Mouse (Mus musculus) lung, postnatal 0 days (tissue): ENCODE measurements at regions not wholly inside any gene's neighbourhood (a gene's known extent, or its start where the extent isn't known, plus 50 kb on each side); places are given as distances from the start of the nearest gene placed in this dataset.
A peak's percentile ranks its signal among the peaks of the same experiment; 100 is the strongest.

Source experiments
- ATAC-seq: fragments of 200-750 bp; cut with Nextera tagmentation; 2 replicates; pipeline ENCODE4 v1.8.0; 2017; ENCODE audit warnings: moderate library complexity
- DNase-seq: peaks from one replicate; pipeline ENCODE4 v3.0.0-alpha.2; 2016; ENCODE audit warnings: low spot score
- H3K27ac ChIP-seq: fragments of 300-500 bp; sonication (generic); 2 replicates; pipeline ENCODE4 v1.5.1; 2014; ENCODE audit warnings: antibody characterized with exemption, mild to moderate bottlenecking, low read length, mixed read lengths
- H3K27me3 ChIP-seq: fragments of 300-500 bp; sonication (generic); replicated peaks from 2 replicates; pipeline ENCODE4 v1.6.1; 2014; ENCODE audit warnings: low read length, mixed read lengths; ENCODE audit not compliant: insufficient read depth
- H3K36me3 ChIP-seq: fragments of 300-500 bp; sonication (generic); 2 replicates; pipeline ENCODE4 v1.6.1; 2014; ENCODE audit warnings: low read length, mixed read lengths; ENCODE audit not compliant: insufficient read depth
- H3K4me1 ChIP-seq: fragments of 300-500 bp; sonication (generic); 2 replicates; pipeline ENCODE4 v1.6.1; 2014; ENCODE audit warnings: antibody characterized with exemption, low read depth, low read length, mixed read lengths; ENCODE audit not compliant: insufficient read depth
- H3K4me2 ChIP-seq: fragments of 300-500 bp; sonication (generic); replicated peaks from 2 replicates; pipeline ENCODE4 v1.6.1; 2014; ENCODE audit warnings: low read depth, mild to moderate bottlenecking, low read length, moderate library complexity, mixed read lengths
- H3K4me3 ChIP-seq: fragments of 300-500 bp; sonication (generic); 2 replicates; pipeline ENCODE4 v1.5.1; 2014; ENCODE audit warnings: low read depth, low read length
- H3K9ac ChIP-seq: fragments of 300-500 bp; sonication (generic); replicated peaks from 2 replicates; pipeline ENCODE4 v1.6.1; 2014; ENCODE audit warnings: low read depth, mild to moderate bottlenecking
- H3K9me3 ChIP-seq: fragments of 300-500 bp; sonication (generic); 2 replicates; pipeline ENCODE4 v1.6.1; 2016; ENCODE audit warnings: low read length, mixed read lengths
- CTCF ChIP-seq: IDR thresholded peaks from 2 replicates; pipeline ENCODE4 v1.5.1; 2016; ENCODE audit warnings: antibody characterized with exemption, mild to moderate bottlenecking
- EP300 ChIP-seq: IDR thresholded peaks from 2 replicates; pipeline ENCODE4 v1.6.1; 2016; ENCODE audit warnings: antibody characterized with exemption, mild to moderate bottlenecking, control low read depth
- WGBS: fragments of 180-500 bp; shearing (Covaris S2); extraction: QIAGEN DNeasy Blood & Tissue Kit; methylation state at CpG from one replicate; pipeline ENCODE4 v1.1.7; 2014; 5-methylcytosine and 5-hydroxymethylcytosine counted together

GRCm38 (mm10) chr6:140897111-140897510, 168.0 kb downstream of the Gm11077 start:
- H3K9me3 ChIP-seq = no peaks in the 10 kb centered on the region
- no peak overlapping the region for H3K27ac ChIP-seq
- no peaks in the 10 kb centered on the region for H3K36me3 ChIP-seq
- H3K9ac ChIP-seq = no peak overlapping the region
- TF ChIP-seq CTCF (no peak; the same call in 1 of the 2 replicates), EP300 (no peak)
- no peak overlapping the region for H3K4me2 ChIP-seq
- no peak overlapping the region for H3K4me3 ChIP-seq
- peak; percentile 46 for ATAC-seq
- 38% methylated on average over 8 of the region's 8 CpGs for whole genome bisulfite sequencing
- peak; percentile 39 for DNase-seq
- no peaks in the 10 kb centered on the region for H3K27me3 ChIP-seq
- no peaks in the 10 kb centered on the region for H3K4me1 ChIP-seq

DNA sequence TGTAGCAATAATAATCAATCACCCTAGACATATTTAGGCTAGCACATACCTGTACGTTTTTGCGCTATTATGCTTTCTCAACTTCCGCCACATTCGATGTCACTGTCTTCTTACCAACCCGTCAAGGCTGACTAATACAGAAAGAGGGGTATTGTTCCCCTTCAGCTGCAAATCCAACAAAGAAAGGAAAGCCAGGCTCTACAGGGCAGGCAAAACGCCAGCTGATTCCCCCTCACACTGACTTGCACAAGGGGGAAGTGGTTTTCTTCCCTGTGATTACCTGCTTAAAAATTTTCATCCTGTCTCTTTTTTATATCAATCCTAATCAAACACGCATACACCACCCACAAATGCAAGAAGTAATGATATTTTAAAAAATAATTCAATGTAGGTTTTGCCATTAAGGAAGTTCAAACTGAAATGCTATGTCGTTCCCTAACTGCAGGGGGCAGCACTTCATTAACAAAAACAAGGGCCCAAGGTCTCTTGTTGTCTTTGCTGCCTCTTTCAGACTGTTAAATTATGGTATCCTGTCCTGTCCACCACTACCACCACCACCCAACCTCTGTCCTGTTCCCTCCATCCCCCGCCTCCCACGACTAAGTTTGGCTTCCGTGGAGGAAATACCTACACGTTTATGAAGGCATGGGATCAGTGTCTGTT, 195.4 kb downstream of the Gm11077 start:
- no peak overlapping the region for H3K4me2 ChIP-seq
- ATAC-seq (peak; percentile 30; the same call in 1 of the 2 replicates), DNase-seq (peak; percentile 77)
- 45% methylated on average over 12 of the region's 12 CpGs for WGBS
- 0 out of 2 replicates have a peak, but pooled peaks have one; percentile 12 for TF ChIP-seq EP300
- TF ChIP-seq CTCF = peak; percentile 78
- no peaks in the 10 kb centered on the region for H3K36me3 ChIP-seq
- H3K4me3 ChIP-seq = no peak overlapping the region
- H3K4me1 ChIP-seq = no peaks in the 10 kb centered on the region
- no peak overlapping the region for H3K27ac ChIP-seq
- no peaks in the 10 kb centered on the region for H3K9me3 ChIP-seq
- H3K9ac ChIP-seq = no peak overlapping the region
- H3K27me3 ChIP-seq = no peaks in the 10 kb centered on the region

- WGBS = 75% methylated on average over 3 of the region's 3 CpGs
- Histone ChIP-seq H3K27me3 (no peaks in the 10 kb centered on the region), H3K27ac (no peak overlapping the region), H3K4me2 (no peak overlapping the region), H3K9ac (no peak overlapping the region), H3K4me1 (no peaks in the 10 kb centered on the region), H3K36me3 (no peaks in the 10 kb centered on the region), H3K4me3 (no peak overlapping the region), H3K9me3 (no peaks in the 10 kb centered on the region)
- no peak for ATAC-seq
- DNase-seq = no peak
- TF ChIP-seq CTCF (no peak), EP300 (no peak)
These were observed 198.5 kb downstream of the Gm11077 start for GRCm38 (mm10) chr6:140927616-140928015.

GRCm38 (mm10) chr6:140934286-140934685, 205.2 kb downstream of the Gm11077 start:
- H3K9ac ChIP-seq = no peak overlapping the region
- no peak overlapping the region for H3K4me2 ChIP-seq
- H3K27me3 ChIP-seq = no peaks in the 10 kb centered on the region
- H3K9me3 ChIP-seq = no peaks in the 10 kb centered on the region
- no peak for TF ChIP-seq EP300
- TF ChIP-seq CTCF = no peak
- H3K4me1 ChIP-seq = no peaks in the 10 kb centered on the region
- no peak for DNase-seq
- no peak for ATAC-seq
- H3K36me3 ChIP-seq = no peaks in the 10 kb centered on the region
- 46% methylated on average over 6 of the region's 6 CpGs for WGBS
- H3K4me3 ChIP-seq = no peak overlapping the region
- no peak overlapping the region for H3K27ac ChIP-seq

- no peak overlapping the region for H3K4me3 ChIP-seq
- no peaks in the 10 kb centered on the region for H3K27me3 ChIP-seq
- no peak overlapping the region for H3K9ac ChIP-seq
- TF ChIP-seq CTCF (no peak), EP300 (no peak)
- H3K27ac ChIP-seq = no peak overlapping the region
- no peaks in the 10 kb centered on the region for H3K9me3 ChIP-seq
- no peaks in the 10 kb centered on the region for H3K36me3 ChIP-seq
- H3K4me2 ChIP-seq = no peak overlapping the region
- no peak for ATAC-seq
- no peak for DNase-seq
- H3K4me1 ChIP-seq = no peaks in the 10 kb centered on the region
- WGBS = 79% methylated on average over 1 of the region's 1 CpGs
These were observed 208.9 kb downstream of the Gm11077 start for GRCm38 (mm10) chr6:140938025-140938424.

DNA sequence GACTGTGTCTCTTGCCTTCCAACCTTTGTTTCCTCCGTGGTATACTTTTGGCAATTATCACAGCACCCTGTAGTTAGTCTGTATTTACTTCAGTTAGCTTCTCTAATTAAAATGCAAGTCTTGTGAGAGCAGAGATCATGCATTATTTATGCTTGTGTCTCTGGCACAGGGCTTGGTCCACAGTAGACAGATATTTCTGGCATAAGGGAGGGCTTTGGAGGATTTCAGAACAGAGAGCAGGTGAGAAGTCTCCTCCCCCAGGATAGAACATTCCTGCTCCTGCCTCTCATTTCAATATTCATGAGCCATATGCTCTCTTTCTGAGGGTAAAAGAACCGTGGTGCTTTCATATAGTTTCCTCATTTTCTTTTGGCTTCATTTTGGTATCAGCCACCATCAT, 217.6 kb downstream of the Gm11077 start:
- H3K36me3 ChIP-seq = no peaks in the 10 kb centered on the region
- no peaks in the 10 kb centered on the region for H3K4me1 ChIP-seq
- no peak overlapping the region for H3K4me2 ChIP-seq
- no peaks in the 10 kb centered on the region for H3K9me3 ChIP-seq
- DNase-seq (no peak), ATAC-seq (no peak)
- no peak overlapping the region for H3K9ac ChIP-seq
- WGBS = 61% methylated on average over 2 of the region's 2 CpGs
- TF ChIP-seq CTCF (no peak), EP300 (no peak)
- H3K27me3 ChIP-seq = no peaks in the 10 kb centered on the region
- no peak overlapping the region for H3K4me3 ChIP-seq
- H3K27ac ChIP-seq = no peak overlapping the region

DNA sequence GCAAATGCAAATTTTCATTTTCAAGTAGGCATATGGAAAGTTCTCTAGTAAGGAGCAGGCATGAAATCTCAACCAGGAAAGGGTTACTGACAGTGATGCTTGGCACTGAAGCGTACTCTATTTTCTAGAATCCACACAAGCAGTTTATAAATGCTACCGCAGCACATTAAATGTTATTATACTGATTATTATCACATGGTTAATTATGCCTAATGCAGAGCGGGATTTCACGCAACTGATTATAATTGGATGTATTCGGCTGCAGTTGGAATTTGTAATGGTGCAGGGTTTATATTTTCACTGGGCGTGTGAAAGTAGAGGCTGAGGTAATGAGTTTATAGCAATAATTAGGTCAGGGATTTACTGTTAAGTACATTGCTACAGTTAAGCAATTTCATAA, 221.4 kb downstream of the Gm11077 start:
- TF ChIP-seq EP300 = no peak
- TF ChIP-seq CTCF = no peak
- no peak overlapping the region for H3K27ac ChIP-seq
- DNase-seq (no peak), ATAC-seq (no peak)
- no peaks in the 10 kb centered on the region for H3K27me3 ChIP-seq
- no peaks in the 10 kb centered on the region for H3K4me1 ChIP-seq
- no peak overlapping the region for H3K4me2 ChIP-seq
- WGBS = 92% methylated on average over 6 of the region's 6 CpGs
- no peaks in the 10 kb centered on the region for H3K9me3 ChIP-seq
- no peak overlapping the region for H3K4me3 ChIP-seq
- H3K9ac ChIP-seq = no peak overlapping the region
- no peaks in the 10 kb centered on the region for H3K36me3 ChIP-seq
